Mouse (Mus musculus) heart, embryonic 14.5 days (tissue): ENCODE measurements at regions not wholly inside any gene's neighbourhood (a gene's known extent, or its start where the extent isn't known, plus 50 kb on each side); places are given as distances from the start of the nearest gene placed in this dataset.

ENCODE experiments used
- ATAC-seq: fragments of 200-750 bp; cut with Nextera tagmentation; 2 replicates; pipeline ENCODE4 v1.8.0; 2017; ENCODE audit warnings: low read depth, moderate TSS enrichment; ENCODE audit not compliant: insufficient number of reproducible peaks, insufficient read depth, low FRiP score
- H3K27ac ChIP-seq, 2 experiments: fragments of 200-500 bp in 1 of 2; fragments of 300-500 bp in 1 of 2; sonication (generic) in 1 of 2; replicated peaks in 1 of 2; 2 replicates each; pipeline ENCODE4 v1.5.1; 2012 to 2014; ENCODE audit warnings: low read depth in 2 of 2, low read length in 2 of 2, control low read depth in 1 of 2, mild to moderate bottlenecking in 1 of 2, mixed read lengths in 1 of 2; ENCODE audit not compliant: control insufficient read depth in 1 of 2, insufficient read depth in 1 of 2
- H3K27me3 ChIP-seq: fragments of 300-500 bp; sonication (generic); 2 replicates; pipeline ENCODE4 v1.6.1; 2014; ENCODE audit warnings: mild to moderate bottlenecking, low read length, control low read depth; ENCODE audit not compliant: control insufficient read depth, insufficient read depth
- H3K36me3 ChIP-seq: fragments of 300-500 bp; sonication (generic); 2 replicates; pipeline ENCODE4 v1.6.1; 2014; ENCODE audit warnings: mild to moderate bottlenecking, control low read depth, low read length, mixed read lengths; ENCODE audit not compliant: control insufficient read depth, insufficient read depth
- H3K4me1 ChIP-seq, 2 experiments: fragments of 200-500 bp in 1 of 2; fragments of 300-500 bp in 1 of 2; sonication (generic) in 1 of 2; 2 replicates each; pipeline ENCODE4 v1.6.1; 2012 to 2014; ENCODE audit warnings: low read length in 2 of 2, control low read depth in 1 of 2, mixed read lengths in 1 of 2; ENCODE audit not compliant: control insufficient read depth in 2 of 2, insufficient read depth in 2 of 2
- H3K4me2 ChIP-seq: fragments of 300-500 bp; sonication (generic); 2 replicates; pipeline ENCODE4 v1.6.1; 2014; ENCODE audit warnings: mild to moderate bottlenecking, low read length
- H3K4me3 ChIP-seq, 2 experiments: fragments of 200-500 bp in 1 of 2; fragments of 300-500 bp in 1 of 2; sonication (generic) in 1 of 2; 2 replicates each; pipeline ENCODE4 v1.5.1; 2012 to 2014; ENCODE audit warnings: low read length in 2 of 2, mild to moderate bottlenecking in 2 of 2, control low read depth in 1 of 2, low read depth in 1 of 2, moderate library complexity in 1 of 2; ENCODE audit not compliant: control insufficient read depth in 1 of 2, insufficient read depth in 1 of 2
- H3K9ac ChIP-seq: fragments of 300-500 bp; sonication (generic); 2 replicates; pipeline ENCODE4 v1.6.1; 2014; ENCODE audit warnings: mild to moderate bottlenecking, low read length
- H3K9me3 ChIP-seq: fragments of 300-500 bp; sonication (generic); 2 replicates; pipeline ENCODE4 v1.6.1; 2016; ENCODE audit warnings: low read length, control low read depth; ENCODE audit not compliant: control insufficient read depth
- WGBS: fragments of 180-500 bp; shearing (Covaris S2); extraction: QIAGEN DNeasy Blood & Tissue Kit; methylation state at CpG from one replicate; pipeline ENCODE4 v1.1.7; 2014; 5-methylcytosine and 5-hydroxymethylcytosine counted together

GRCm38 (mm10) chr7:70859957-70860356 lies 491.3 kb downstream of the Gm10295 start:
- H3K27ac ChIP-seq, result no peak overlapping the region
- H3K27me3 ChIP-seq, result no peaks in the 10 kb centered on the region
- no peaks in the 10 kb centered on the region for H3K4me1 ChIP-seq
- H3K4me2 ChIP-seq, result no peak overlapping the region
- no peaks in the 10 kb centered on the region for H3K36me3 ChIP-seq
- ATAC-seq, result no peak
- WGBS, result 91% methylated on average over 4 of the region's 4 CpGs
- no peak overlapping the region for H3K9ac ChIP-seq
- H3K4me3 ChIP-seq, result no peak overlapping the region
- no peaks in the 10 kb centered on the region for H3K9me3 ChIP-seq

- WGBS, result 82% methylated on average over 2 of the region's 2 CpGs
- no peaks in the 10 kb centered on the region for H3K9me3 ChIP-seq
Observed at GRCm38 (mm10) chr7:70850726-70851125, 484.2 kb upstream of the Nr2f2 start.

GRCm38 (mm10) chr7:70848016-70848776 lies 481.7 kb upstream of the Nr2f2 start:
- no peak for ATAC-seq
- Histone ChIP-seq H3K4me3 (no peak overlapping the region), H3K36me3 (no peaks in the 10 kb centered on the region), H3K27me3 (no peaks in the 10 kb centered on the region), H3K9me3 (no peaks in the 10 kb centered on the region), H3K27ac (no peak overlapping the region), H3K4me2 (no peak overlapping the region), H3K4me1 (no peaks in the 10 kb centered on the region), H3K9ac (no peak overlapping the region)
- 83% methylated on average over 4 of the region's 4 CpGs for WGBS

More at GRCm38 (mm10) chr7:70850726-70851125, 484.2 kb upstream of the Nr2f2 start:
- Histone ChIP-seq H3K27me3 (no peaks in the 10 kb centered on the region), H3K27ac (no peak overlapping the region), H3K9ac (no peak overlapping the region), H3K4me1 (no peaks in the 10 kb centered on the region), H3K36me3 (no peaks in the 10 kb centered on the region), H3K4me2 (no peak overlapping the region), H3K4me3 (no peak overlapping the region)
- ATAC-seq, result no peak

- Histone ChIP-seq H3K4me2 (no peak overlapping the region), H3K36me3 (no peaks in the 10 kb centered on the region), H3K27me3 (no peaks in the 10 kb centered on the region), H3K9me3 (no peaks in the 10 kb centered on the region), H3K27ac (no peak overlapping the region), H3K9ac (no peak overlapping the region), H3K4me3 (no peak overlapping the region), H3K4me1 (no peaks in the 10 kb centered on the region)
- no peak for ATAC-seq
- whole genome bisulfite sequencing, result 68% methylated on average over 8 of the region's 8 CpGs
Observed at GRCm38 (mm10) chr7:70847450-70847993, 481.0 kb upstream of the Nr2f2 start.

GRCm38 (mm10) chr7:70846076-70846475 lies 479.5 kb upstream of the Nr2f2 start:
- no peaks in the 10 kb centered on the region for H3K9me3 ChIP-seq
- WGBS, result 54% methylated on average over 4 of the region's 4 CpGs
- no peak for ATAC-seq
- no peak overlapping the region for H3K9ac ChIP-seq
- H3K4me3 ChIP-seq, result no peak overlapping the region
- no peak overlapping the region for H3K4me2 ChIP-seq
- no peaks in the 10 kb centered on the region for H3K36me3 ChIP-seq
- H3K4me1 ChIP-seq, result no peaks in the 10 kb centered on the region
- no peak overlapping the region for H3K27ac ChIP-seq
- no peaks in the 10 kb centered on the region for H3K27me3 ChIP-seq

- no peaks in the 10 kb centered on the region for H3K9me3 ChIP-seq
- no peaks in the 10 kb centered on the region for H3K36me3 ChIP-seq
- H3K27me3 ChIP-seq, result no peaks in the 10 kb centered on the region
- ATAC-seq, result no peak
- no peak overlapping the region for H3K9ac ChIP-seq
- H3K4me1 ChIP-seq, result peaks cover 1 to 2% of the 10 kb centered on the region in 2 experiments; a peak in 1 of 4 replicates
- no peak overlapping the region for H3K4me3 ChIP-seq
- 95% methylated on average over 1 of the region's 1 CpGs for WGBS
- H3K4me2 ChIP-seq, result no peak overlapping the region
- no peak overlapping the region for H3K27ac ChIP-seq
Observed at GRCm38 (mm10) chr7:70840142-70840541, 473.6 kb upstream of the Nr2f2 start.

- 76% methylated on average over 2 of the region's 2 CpGs for WGBS
- Histone ChIP-seq H3K9me3 (no peaks in the 10 kb centered on the region), H3K4me2 (no peak overlapping the region), H3K36me3 (no peaks in the 10 kb centered on the region), H3K9ac (no peak overlapping the region), H3K4me3 (no peak overlapping the region), H3K27ac (no peak overlapping the region), H3K27me3 (no peaks in the 10 kb centered on the region), H3K4me1 (peaks cover 2 to 3% of the 10 kb centered on the region in 2 experiments; a peak in 1 of 4 replicates)
- ATAC-seq, result no peak
Observed at GRCm38 (mm10) chr7:70839190-70839589, 472.7 kb upstream of the Nr2f2 start.
